Mouse (Mus musculus): ENCODE measurements at regions not wholly inside any gene's neighbourhood (a gene's known extent, or its start where the extent isn't known, plus 50 kb on each side); places are given as distances from the start of the nearest gene placed in this dataset.

- TF ChIP-seq ZNF384 (IDR thresholded peaks at IDR 0.05; ENCODE audit: low read depth, low read length) (no peak), ZC3H11A (IDR thresholded peaks at IDR 0.05; ENCODE audit: borderline replicate concordance, low read depth, low read length) (no peak; the same call in 1 of the 2 replicates), HCFC1 (IDR thresholded peaks at IDR 0.05; ENCODE audit: borderline replicate concordance, insufficient read depth, low read length) (no peak)
Observed at GRCm38 (mm10) chr12:60584846-60585245, 938.1 kb upstream of the Lrfn5 start.
